Mouse (Mus musculus) heart, embryonic 13.5 days (tissue): Measurements from ENCODE around the gene Nmnat2. TPM values are rescaled to one million over a fixed set of nuclear protein-coding genes. Genes with fewer than 3 reads are reported as not detected.
"Not testable (repeated sequence)": the region's sequence is repeated elsewhere in the genome, so short reads cannot be mapped to it uniquely, and the experiment has no call there.

ENCODE experiments used
- ATAC-seq: fragments of 200-750 bp; cut with Nextera tagmentation; 2 replicates; pipeline ENCODE4 v1.8.0; 2017; ENCODE audit warnings: moderate TSS enrichment; ENCODE audit not compliant: insufficient number of reproducible peaks, low FRiP score, low TSS enrichment; ENCODE audit errors: extremely low read depth
- H3K27ac ChIP-seq: fragments of 300-500 bp; sonication (generic); replicated peaks from 2 replicates; pipeline ENCODE4 v1.5.1; 2015; ENCODE audit warnings: moderate library complexity, mild to moderate bottlenecking, inconsistent platforms
- H3K27me3 ChIP-seq: fragments of 300-500 bp; sonication (generic); replicated peaks from 2 replicates; pipeline ENCODE4 v1.6.1; 2015; ENCODE audit warnings: mild to moderate bottlenecking, inconsistent platforms
- H3K36me3 ChIP-seq: fragments of 300-500 bp; sonication (generic); 2 replicates; pipeline ENCODE4 v1.6.1; 2015; ENCODE audit warnings: mild to moderate bottlenecking, inconsistent platforms
- H3K4me1 ChIP-seq: fragments of 300-500 bp; sonication (generic); 2 replicates; pipeline ENCODE4 v1.6.1; 2015; ENCODE audit warnings: inconsistent platforms
- H3K4me2 ChIP-seq: fragments of 300-500 bp; sonication (generic); 2 replicates; pipeline ENCODE4 v1.6.1; 2015; ENCODE audit warnings: inconsistent platforms, mild to moderate bottlenecking, moderate library complexity
- H3K4me3 ChIP-seq: fragments of 300-500 bp; sonication (generic); 2 replicates; pipeline ENCODE4 v1.5.1; 2015; ENCODE audit warnings: moderate library complexity, mild to moderate bottlenecking, inconsistent platforms
- H3K9ac ChIP-seq: fragments of 300-500 bp; sonication (generic); 2 replicates; pipeline ENCODE4 v1.6.1; 2015; ENCODE audit warnings: inconsistent platforms, mild to moderate bottlenecking, moderate library complexity
- H3K9me3 ChIP-seq: fragments of 300-500 bp; sonication (generic); 2 replicates; pipeline ENCODE4 v1.6.1; 2016; ENCODE audit warnings: inconsistent platforms
- WGBS: fragments of 180-500 bp; shearing (Covaris S2); methylation state at CpG from one replicate; pipeline ENCODE4 v1.1.7; 2015; ENCODE audit warnings: mixed read lengths; 5-methylcytosine and 5-hydroxymethylcytosine counted together
- polyA plus RNA-seq: library from polyadenylated mRNA; unstranded; fragments of >200 nt; fragmentation: Nextera tagmentation; extraction: Ambion mirVana; gene quantifications from 2 replicates; pipeline ENCODE4 v1.2.1, GENCODE M21; 2015

Nmnat2 gene
- polyA plus RNA-seq, 1 experiment from 2014 or later: 0.75 TPM

DNA sequence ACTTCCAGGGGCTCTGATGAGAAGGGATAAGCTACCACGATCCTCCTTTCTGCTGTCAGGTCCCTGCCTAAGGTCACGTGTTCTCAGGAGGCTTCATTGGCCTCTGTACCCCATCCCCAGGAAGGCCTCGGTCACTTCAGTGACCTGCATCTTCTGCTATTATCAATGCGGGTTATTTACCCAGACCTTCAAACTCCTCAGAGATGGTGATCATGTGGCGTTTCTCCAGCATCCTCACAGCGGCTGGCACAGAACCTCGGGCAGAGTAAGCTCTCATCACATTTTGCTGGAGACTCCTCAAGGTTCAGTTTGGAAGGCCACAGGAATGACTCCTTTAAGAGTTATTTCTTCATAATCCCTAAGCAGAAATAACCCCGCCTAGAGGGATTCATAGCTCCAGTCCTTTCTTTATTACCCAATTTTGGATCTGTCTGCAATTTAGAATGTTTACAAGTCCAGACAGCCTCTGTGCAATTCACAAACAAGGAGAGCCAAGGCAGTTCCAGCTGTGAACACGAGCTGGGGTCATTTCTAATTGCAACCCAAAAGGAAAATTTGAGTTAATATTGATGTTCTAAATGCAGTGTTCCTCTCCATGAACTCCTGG, 110.1 kb downstream of the Nmnat2 start:
- WGBS: 71% methylated on average over 9 of the region's 9 CpGs
- no peak for ATAC-seq
- Histone ChIP-seq H3K36me3 (no peaks in the 10 kb centered on the region), H3K27ac (no peak overlapping the region), H3K4me1 (no peaks in the 10 kb centered on the region), H3K27me3 (no peaks in the 10 kb centered on the region), H3K9me3 (no peaks in the 10 kb centered on the region), H3K4me2 (no peak overlapping the region), H3K9ac (no peak overlapping the region), H3K4me3 (no peak overlapping the region)

DNA sequence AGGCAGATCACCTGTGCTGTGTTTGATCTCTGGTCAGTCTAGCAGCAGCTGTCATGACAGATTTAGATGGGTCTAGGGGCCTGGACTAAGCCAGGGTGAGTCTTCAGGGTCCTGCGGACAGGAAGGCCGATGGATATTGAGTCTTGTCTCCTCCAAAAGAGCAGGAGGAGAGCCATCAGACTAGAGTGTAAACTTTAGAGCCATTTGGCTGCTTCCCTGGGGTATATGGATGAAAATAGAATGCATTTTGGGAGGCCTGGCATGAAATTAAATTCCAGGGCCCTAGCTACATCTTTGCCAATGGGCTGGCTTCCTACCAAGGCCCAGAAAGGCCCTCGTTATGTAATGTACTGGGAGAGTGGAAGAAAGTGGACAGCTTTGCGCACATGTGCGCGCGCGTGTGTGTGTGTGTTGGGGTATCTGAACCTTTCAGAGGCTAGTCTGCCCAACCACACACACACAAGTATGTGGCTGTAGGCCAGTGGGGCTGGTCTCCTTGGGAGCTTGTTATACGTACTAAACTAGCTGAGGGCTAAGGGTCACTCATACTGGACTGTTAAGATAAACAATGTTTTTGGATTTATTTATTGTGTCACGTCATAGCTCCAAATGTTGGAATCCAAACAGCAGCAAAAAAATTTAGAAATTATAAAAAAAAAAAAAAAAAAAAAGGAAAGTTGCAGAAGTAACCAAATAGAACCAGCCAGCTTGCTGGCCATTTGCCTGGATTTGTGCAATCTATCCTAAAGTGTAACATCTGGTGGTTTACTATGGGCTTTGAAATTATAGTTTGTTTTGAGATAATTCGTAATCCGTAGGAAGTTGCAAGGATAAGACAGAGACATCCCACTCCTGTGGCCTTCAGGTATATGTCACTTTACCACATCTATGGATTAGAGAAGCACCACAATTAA, 110.9 kb downstream of the Nmnat2 start:
- Histone ChIP-seq H3K9ac (no peak overlapping the region), H3K36me3 (no peaks in the 10 kb centered on the region), H3K4me2 (no peak overlapping the region), H3K27me3 (no peaks in the 10 kb centered on the region; the same call in 1 of the 2 replicates), H3K4me3 (no peak overlapping the region), H3K9me3 (no peaks in the 10 kb centered on the region), H3K4me1 (no peaks in the 10 kb centered on the region), H3K27ac (no peak overlapping the region)
- 81% methylated on average over 12 of the region's 12 CpGs for WGBS
- no peak for ATAC-seq

DNA sequence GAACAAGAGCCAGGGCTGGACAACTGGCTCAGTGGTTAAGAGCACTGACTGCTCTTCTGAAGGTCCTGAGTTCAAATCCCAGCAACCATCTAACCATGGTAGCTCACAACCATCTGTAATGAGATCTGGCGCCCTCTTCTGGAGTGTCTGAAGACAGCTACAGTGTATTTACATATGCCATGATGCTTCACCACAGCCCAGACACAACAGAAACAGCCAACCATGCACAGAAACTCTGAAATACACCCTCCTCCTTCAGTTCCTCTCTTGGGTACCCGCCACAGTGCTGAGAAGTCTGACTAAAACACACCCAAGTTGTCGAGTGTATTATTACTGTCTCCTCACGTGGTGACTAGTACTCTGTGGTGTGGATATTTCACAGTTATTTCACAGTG, 111.6 kb downstream of the Nmnat2 start:
- Histone ChIP-seq H3K9ac (no peak overlapping the region), H3K36me3 (no peaks in the 10 kb centered on the region), H3K4me3 (no peak overlapping the region), H3K9me3 (no peaks in the 10 kb centered on the region), H3K4me1 (peaks cover under 1% of the 10 kb centered on the region; the same call in 1 of the 2 replicates), H3K4me2 (no peak overlapping the region), H3K27me3 (peaks cover 4% of the 10 kb centered on the region), H3K27ac (no peak overlapping the region)
- WGBS: 75% methylated on average over 4 of the region's 4 CpGs
- ATAC-seq: no peak

DNA sequence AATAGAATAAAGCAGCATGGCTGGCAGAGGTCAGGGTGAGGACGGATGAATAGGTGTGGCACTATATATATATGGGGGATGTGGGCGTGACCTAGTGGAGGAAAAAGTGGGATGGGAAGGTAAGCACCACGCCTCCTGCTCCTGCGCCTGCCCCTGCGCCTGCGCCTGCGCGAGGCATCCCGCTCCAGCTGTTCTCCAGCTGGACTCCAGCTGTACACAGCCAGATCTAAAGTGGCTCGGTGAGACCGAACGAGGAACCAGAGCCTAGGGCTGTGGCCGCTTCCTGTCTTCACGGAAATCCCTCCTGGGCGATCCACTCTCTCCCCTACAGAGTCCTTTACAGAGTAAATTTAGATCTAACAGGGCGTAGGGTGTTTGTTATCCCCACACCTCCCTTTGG, 116.8 kb downstream of the Nmnat2 start:
- H3K36me3 ChIP-seq: no peaks in the 10 kb centered on the region
- H3K9ac ChIP-seq: peak overlapping the region; percentile 51; the same call in 1 of the 2 replicates
- no peak overlapping the region for H3K27ac ChIP-seq
- peak overlapping the region; percentile 31 for H3K4me3 ChIP-seq
- 30% methylated on average over 16 of the region's 16 CpGs for WGBS
- H3K27me3 ChIP-seq: peaks cover 44% of the 10 kb centered on the region
- peaks cover 10% of the 10 kb centered on the region; the same call in 1 of the 2 replicates for H3K4me1 ChIP-seq
- ATAC-seq: no peak
- no peaks in the 10 kb centered on the region for H3K9me3 ChIP-seq
- peak overlapping the region; percentile 63 for H3K4me2 ChIP-seq

DNA sequence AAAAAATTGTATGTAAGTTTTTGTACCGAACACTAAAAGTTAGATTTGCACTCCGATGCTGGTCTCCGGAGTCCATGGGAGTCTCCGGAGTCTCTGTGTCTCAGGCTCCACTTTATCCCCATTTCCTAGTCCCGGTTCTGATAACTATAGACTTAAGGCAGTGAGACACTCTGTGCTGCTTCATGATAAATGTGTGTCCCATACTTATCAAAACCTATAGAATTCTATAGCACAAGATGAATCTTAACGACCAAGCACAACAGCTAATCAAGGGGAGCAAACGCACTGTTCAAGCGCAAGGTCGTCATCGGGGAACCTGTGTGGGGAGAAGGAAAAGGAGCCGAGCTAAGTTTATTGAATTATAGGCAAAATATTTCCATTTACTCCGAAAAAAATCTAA, 117.2 kb downstream of the Nmnat2 start:
- H3K9ac ChIP-seq: 0 out of 2 replicates have a peak overlapping the region, but pooled peaks have one; percentile 51
- H3K27ac ChIP-seq: no peak overlapping the region
- H3K36me3 ChIP-seq: no peaks in the 10 kb centered on the region
- 29% methylated on average over 12 of the region's 12 CpGs for WGBS
- peak overlapping the region; percentile 31 for H3K4me3 ChIP-seq
- H3K27me3 ChIP-seq: peaks cover 48% of the 10 kb centered on the region
- H3K9me3 ChIP-seq: no peaks in the 10 kb centered on the region
- no peak for ATAC-seq
- H3K4me1 ChIP-seq: peaks cover 10% of the 10 kb centered on the region; the same call in 1 of the 2 replicates
- H3K4me2 ChIP-seq: peak overlapping the region; percentile 63

DNA sequence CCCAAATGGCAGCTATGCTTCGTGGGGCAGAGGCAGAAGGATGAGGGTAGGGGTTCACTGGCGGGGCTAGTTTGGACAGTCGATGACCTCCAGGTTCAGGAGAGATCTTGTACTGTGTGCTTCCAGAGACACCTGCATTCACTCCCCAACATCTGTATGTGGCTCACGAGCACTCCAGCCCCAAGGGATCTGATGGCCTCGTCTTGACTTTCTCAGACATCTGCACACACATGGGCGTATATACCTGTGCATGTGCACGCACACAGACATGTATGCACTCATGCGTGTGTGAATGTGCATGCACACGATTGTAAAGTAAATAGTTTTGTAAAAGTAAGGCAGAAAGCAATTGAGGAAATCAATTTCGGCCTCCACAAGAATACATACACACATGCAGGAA, 117.9 kb downstream of the Nmnat2 start:
- Histone ChIP-seq H3K36me3 (no peaks in the 10 kb centered on the region), H3K4me1 (peaks cover 10% of the 10 kb centered on the region; the same call in 1 of the 2 replicates), H3K4me3 (peak overlapping the region; percentile 20; the same call in 1 of the 2 replicates), H3K9me3 (no peaks in the 10 kb centered on the region), H3K27me3 (peaks cover 55% of the 10 kb centered on the region), H3K4me2 (peak overlapping the region; percentile 63), H3K9ac (no peak overlapping the region), H3K27ac (no peak overlapping the region)
- WGBS: 56% methylated on average over 10 of the region's 10 CpGs
- ATAC-seq: no peak

DNA sequence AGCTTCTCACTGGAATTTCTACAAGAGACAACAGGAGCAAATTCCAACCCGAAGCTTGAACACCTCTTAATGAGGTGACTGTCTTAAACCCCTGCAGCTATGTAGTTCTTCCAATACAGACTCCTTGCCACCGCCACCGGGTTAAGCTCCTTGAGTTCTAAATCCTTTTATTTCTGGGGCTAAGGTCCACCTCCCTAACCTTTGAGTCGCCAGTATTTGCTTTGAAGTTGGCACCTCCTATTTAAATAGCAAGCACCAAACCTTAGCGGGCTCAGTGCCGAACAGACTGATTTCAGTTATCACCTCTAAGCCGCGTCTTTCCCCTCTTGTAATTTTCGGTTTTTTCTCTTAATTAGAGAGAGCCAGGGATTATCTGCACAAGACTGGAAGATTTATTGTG, 118.6 kb downstream of the Nmnat2 start:
- WGBS: 17% methylated on average over 9 of the region's 9 CpGs
- H3K4me3 ChIP-seq: no peak overlapping the region

DNA sequence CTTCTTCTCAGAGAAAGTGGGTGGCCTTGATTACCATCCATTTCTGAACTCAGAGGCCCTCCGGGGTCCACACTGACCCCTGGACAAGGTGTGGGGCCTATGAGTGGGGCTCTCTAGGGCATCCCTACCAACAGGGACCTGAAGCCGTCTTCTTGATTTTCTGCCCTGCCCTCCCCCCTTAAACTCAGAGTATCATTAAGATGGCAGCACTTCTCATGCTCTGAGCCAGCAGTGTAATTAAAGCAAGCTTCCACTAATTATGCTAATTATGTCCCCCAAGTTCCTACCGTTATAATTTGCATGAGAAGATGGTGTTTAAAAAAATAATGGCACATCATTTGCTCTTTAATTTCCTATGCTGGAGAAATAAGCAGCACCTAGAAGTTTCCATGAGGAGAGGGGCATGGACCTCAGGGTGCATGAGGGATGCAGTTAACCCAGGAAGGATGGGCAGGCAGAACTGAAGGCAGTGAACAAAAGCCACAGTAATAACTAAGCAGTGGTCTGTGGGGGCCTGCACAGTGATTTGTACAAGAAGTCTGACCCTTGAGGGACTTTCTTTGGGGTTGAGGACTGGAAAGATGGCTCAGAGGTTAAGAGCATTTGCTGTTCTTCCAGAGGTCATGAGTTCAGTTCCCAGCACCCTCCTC, 120.4 kb downstream of the Nmnat2 start:
- Histone ChIP-seq H3K9me3 (no peaks in the 10 kb centered on the region), H3K27ac (no peak overlapping the region), H3K27me3 (peaks cover 56% of the 10 kb centered on the region), H3K36me3 (no peaks in the 10 kb centered on the region), H3K4me3 (no peak overlapping the region), H3K4me2 (no peak overlapping the region), H3K9ac (no peak overlapping the region), H3K4me1 (peaks cover 10% of the 10 kb centered on the region; the same call in 1 of the 2 replicates)
- ATAC-seq: no peak
- WGBS: 76% methylated on average over 3 of the region's 3 CpGs

More for the DNA sequence above, 118.6 kb downstream of the Nmnat2 start:
- H3K9ac ChIP-seq: no peak overlapping the region
- ATAC-seq: no peak
- H3K9me3 ChIP-seq: no peaks in the 10 kb centered on the region
- H3K36me3 ChIP-seq: no peaks in the 10 kb centered on the region
- H3K4me1 ChIP-seq: peaks cover 10% of the 10 kb centered on the region; the same call in 1 of the 2 replicates
- H3K27ac ChIP-seq: no peak overlapping the region
- peaks cover 56% of the 10 kb centered on the region for H3K27me3 ChIP-seq
- no peak overlapping the region for H3K4me2 ChIP-seq

DNA sequence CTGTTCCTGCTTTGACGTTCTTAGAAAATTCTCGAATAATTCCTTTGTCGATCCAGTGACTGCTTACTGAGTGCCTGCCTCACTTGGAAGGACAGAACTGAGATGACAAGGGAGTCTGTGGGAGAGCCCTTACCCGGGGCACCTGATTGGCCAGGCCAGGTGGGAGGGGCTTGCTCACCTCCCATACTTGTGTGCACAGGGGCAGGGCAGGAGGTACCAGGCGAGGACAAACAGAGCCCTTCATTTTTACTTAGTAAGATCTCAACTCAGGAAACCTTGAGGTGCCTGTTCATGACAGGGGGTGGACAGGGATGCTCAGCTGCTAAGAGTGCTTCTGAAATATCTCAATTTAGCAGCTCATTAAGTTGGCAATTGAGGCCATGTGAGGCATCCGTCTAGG, 121.2 kb downstream of the Nmnat2 start:
- no peaks in the 10 kb centered on the region for H3K9me3 ChIP-seq
- H3K27me3 ChIP-seq: peaks cover 56% of the 10 kb centered on the region
- H3K4me3 ChIP-seq: no peak overlapping the region
- no peak overlapping the region for H3K9ac ChIP-seq
- H3K4me1 ChIP-seq: peaks cover 10% of the 10 kb centered on the region; the same call in 1 of the 2 replicates
- 45% methylated on average over 6 of the region's 6 CpGs for WGBS
- no peak overlapping the region for H3K27ac ChIP-seq
- ATAC-seq: no peak
- H3K4me2 ChIP-seq: no peak overlapping the region
- no peaks in the 10 kb centered on the region for H3K36me3 ChIP-seq

DNA sequence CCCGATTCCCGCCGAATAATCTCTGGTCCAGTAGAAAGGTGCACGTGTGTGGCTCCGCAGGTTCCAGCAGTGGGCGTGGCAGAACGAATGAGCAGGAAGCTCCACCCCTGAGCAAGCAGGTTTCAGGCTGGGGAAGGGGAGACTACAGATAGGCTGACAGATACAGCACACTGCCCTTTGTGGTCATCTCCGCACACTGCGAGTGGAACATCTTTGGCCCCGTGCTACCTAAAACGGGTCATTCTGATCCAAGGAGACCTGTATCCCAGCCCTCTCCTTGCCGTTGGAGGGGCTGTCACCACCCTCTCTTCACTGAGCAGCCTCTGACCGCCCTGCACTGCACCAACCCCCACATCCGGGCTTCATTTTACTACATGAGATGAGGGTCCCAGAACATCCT, 128.4 kb downstream of the Nmnat2 start:
- not testable (repeated sequence) for H3K9me3 ChIP-seq, H3K36me3 ChIP-seq, H3K9ac ChIP-seq, H3K4me3 ChIP-seq, ATAC-seq, H3K27ac ChIP-seq, H3K4me2 ChIP-seq, H3K27me3 ChIP-seq
- 55% methylated on average over 9 of the region's 14 CpGs for WGBS
- H3K4me1 ChIP-seq: peaks cover 13% of the 10 kb centered on the region

DNA sequence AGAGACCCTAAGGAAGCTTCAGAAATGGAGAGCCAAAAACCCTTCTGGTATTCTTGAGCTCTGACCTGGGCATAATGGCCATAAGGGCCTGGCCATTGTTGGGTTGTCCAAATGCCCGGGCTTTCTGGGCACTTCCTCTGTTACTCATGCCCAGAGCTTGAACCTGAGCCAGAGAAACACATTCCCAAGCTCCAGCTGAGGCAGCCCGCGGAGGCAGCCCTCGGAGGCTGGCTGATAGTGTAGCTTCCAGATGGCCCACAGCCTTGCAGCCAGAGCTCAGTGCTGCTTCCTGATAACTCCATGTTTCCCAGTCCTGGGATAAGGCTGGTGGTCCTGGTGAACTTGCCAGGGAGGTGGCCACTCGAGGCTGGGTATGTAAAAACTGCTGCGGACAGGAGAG, 129.4 kb downstream of the Nmnat2 start:
- 23% methylated on average over 6 of the region's 6 CpGs for WGBS
- no peak for ATAC-seq
- H3K36me3 ChIP-seq: no peaks in the 10 kb centered on the region
- peak overlapping the region; percentile 42; the same call in 1 of the 2 replicates for H3K27ac ChIP-seq
- no peak overlapping the region for H3K4me3 ChIP-seq
- peak overlapping the region; percentile 16; the same call in 1 of the 2 replicates for H3K4me2 ChIP-seq
- H3K27me3 ChIP-seq: no peaks in the 10 kb centered on the region
- peaks cover 13% of the 10 kb centered on the region for H3K4me1 ChIP-seq
- no peak overlapping the region for H3K9ac ChIP-seq
- no peaks in the 10 kb centered on the region for H3K9me3 ChIP-seq
